Comparison of ENCODE assay signal across 8 mouse cellular contexts in the genomic region with DNA sequence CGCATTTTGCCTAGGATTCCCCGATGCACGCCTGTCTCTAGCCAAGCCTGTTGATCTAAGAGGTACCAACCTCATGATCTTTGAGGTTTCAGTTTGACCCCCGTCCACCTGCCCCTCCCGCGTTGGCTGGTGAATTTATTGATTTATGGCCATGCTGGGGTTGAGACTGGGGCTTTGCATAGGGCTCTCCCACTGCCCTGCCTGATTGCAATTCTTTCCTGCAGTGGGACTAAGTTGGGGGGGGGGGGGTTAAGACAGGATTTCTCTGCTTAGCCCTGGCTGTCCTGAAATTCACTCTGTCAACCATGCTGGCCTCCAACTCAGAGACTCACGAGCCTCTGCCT. TPM values are rescaled to one million over a fixed set of nuclear protein-coding genes. Genes with fewer than 3 reads are reported as not detected.
A peak's percentile ranks its signal among the peaks of the same experiment; 100 is the strongest.
DNase-seq lines count a peak whose midpoint lies in the region; ATAC-seq and TF ChIP-seq lines count a peak whose summit lies in the region.

No protein-coding gene starts in this region.

- no peak overlapping the region for H3K27ac ChIP-seq in spleen, adult 2 months (ENCODE audit: insufficient read depth, low read length)
- H3K27ac ChIP-seq in liver, embryonic 12.5 days = peak overlapping the region; percentile 64
- 0 out of 2 replicates have a peak overlapping the region, but pooled peaks have one; percentile 41 for H3K27ac ChIP-seq in stomach, postnatal 0 days (replicated peaks)

- WGBS in spleen, adult 2 months = 13% methylated on average over 7 of the region's 7 CpGs
- 15% methylated on average over 7 of the region's 7 CpGs for WGBS in liver, embryonic 12.5 days (ENCODE audit: insufficient replicate concordance)
- WGBS in stomach, postnatal 0 days = 9% methylated on average over 7 of the region's 7 CpGs

- H3K27me3 ChIP-seq in erythroblast, embryonic 14.5 days (ENCODE audit: control insufficient read depth) = no peaks in the 10 kb centered on the region
- H3K27me3 ChIP-seq in spleen, adult 2 months (ENCODE audit: control insufficient read depth, insufficient read depth, low read length) = no peaks in the 10 kb centered on the region
- H3K27me3 ChIP-seq in liver, embryonic 12.5 days (replicated peaks) = no peaks in the 10 kb centered on the region
- no peaks in the 10 kb centered on the region for H3K27me3 ChIP-seq in stomach, postnatal 0 days (ENCODE audit: control insufficient read depth, insufficient read depth, low read length)

- ATAC-seq in erythroblast, adult 5-6 weeks (replicated peaks; ENCODE audit: low FRiP score, poor library complexity, severe bottlenecking) = no peak
- ATAC-seq in liver, embryonic 12.5 days = no peak
- no peak for ATAC-seq in stomach, postnatal 0 days (ENCODE audit: low FRiP score, low TSS enrichment)

- peak overlapping the region; percentile 57 for H3K4me3 ChIP-seq in erythroblast, embryonic 14.5 days (replicated peaks)
- peak overlapping the region; percentile 43; the same call in 1 of the 2 replicates for H3K4me3 ChIP-seq in spleen, adult 2 months (ENCODE audit: extremely low read depth, insufficient read depth, insufficient read length)
- H3K4me3 ChIP-seq in liver, embryonic 12.5 days = peak overlapping the region; percentile 49
- H3K4me3 ChIP-seq in stomach, postnatal 0 days (ENCODE audit: low read depth, low read length) = peak overlapping the region; percentile 35

- H3K4me1 ChIP-seq in erythroblast, embryonic 14.5 days (ENCODE audit: control insufficient read depth) = peaks cover 50% of the 10 kb centered on the region
- H3K4me1 ChIP-seq in spleen, adult 2 months (ENCODE audit: control insufficient read depth, insufficient read depth, insufficient read length) = peaks cover 8% of the 10 kb centered on the region; the same call in 1 of the 2 replicates
- H3K4me1 ChIP-seq in liver, embryonic 12.5 days = peaks cover 58% of the 10 kb centered on the region
- H3K4me1 ChIP-seq in stomach, postnatal 0 days (replicated peaks; ENCODE audit: control insufficient read depth, insufficient read depth) = 0 out of 2 replicates have a peak, but pooled peaks cover 2% of the 10 kb centered on the region

- no peak for DNase-seq in spleen, adult 2 months (ENCODE audit: low read depth in 1 of 2, low spot score in 2 of 2)
- no peak for DNase-seq in spleen, postnatal 14 days (ENCODE audit: low spot score in 2 of 2)
- DNase-seq in stomach, postnatal 0 days (ENCODE audit: low spot score) = no peak
- no peak for DNase-seq in gastrocnemius, postnatal 25 days
- no peak for DNase-seq in Muller cell, postnatal 12 days (ENCODE audit: inconsistent ontology term)

- H3K9me3 ChIP-seq in erythroblast, embryonic 14.5 days (ENCODE audit: control insufficient read depth, low read length) = peaks cover 11% of the 10 kb centered on the region
- H3K9me3 ChIP-seq in liver, embryonic 12.5 days (replicated peaks) = no peaks in the 10 kb centered on the region
- no peaks in the 10 kb centered on the region for H3K9me3 ChIP-seq in stomach, postnatal 0 days (ENCODE audit: control insufficient read depth, low read length)

- peak overlapping the region; percentile 45; the same call in 1 of the 2 replicates for H3K9ac ChIP-seq in liver, embryonic 12.5 days
- H3K9ac ChIP-seq in stomach, postnatal 0 days (ENCODE audit: low read length) = 0 out of 2 replicates have a peak overlapping the region, but pooled peaks have one; percentile 8

- H3K36me3 ChIP-seq in erythroblast, embryonic 14.5 days (ENCODE audit: control insufficient read depth) = peaks cover 18% of the 10 kb centered on the region
- peaks cover 6% of the 10 kb centered on the region for H3K36me3 ChIP-seq in spleen, adult 2 months (ENCODE audit: control insufficient read depth, insufficient read depth, low read length)
- H3K36me3 ChIP-seq in liver, embryonic 12.5 days = peaks cover 18% of the 10 kb centered on the region
- H3K36me3 ChIP-seq in stomach, postnatal 0 days (ENCODE audit: control insufficient read depth, insufficient read depth, low read length) = 0 out of 2 replicates have a peak, but pooled peaks cover 4% of the 10 kb centered on the region

- no peak for TF ChIP-seq CTCF in spleen, adult 2 months (IDR thresholded peaks at IDR 0.05; ENCODE audit: extremely low read depth, insufficient read depth, insufficient read length, insufficient replicate concordance)
- TF ChIP-seq CTCF in stomach, postnatal 0 days (IDR thresholded peaks at IDR 0.05; ENCODE audit: low read depth) = no peak

- no peak for TF ChIP-seq POLR2A in spleen, adult 2 months (IDR thresholded peaks at IDR 0.05; ENCODE audit: low read depth, low read length)

- peak overlapping the region; percentile 78 for H3K4me2 ChIP-seq in liver, embryonic 12.5 days
- peak overlapping the region; percentile 53 for H3K4me2 ChIP-seq in stomach, postnatal 0 days (replicated peaks; ENCODE audit: low read depth)

- no peak for TF ChIP-seq EP300 in stomach, postnatal 0 days (optimal IDR thresholded peaks at IDR 0.05)

RNA-seq across cellular contexts. Expression of a gene that starts 13.8 kb away (rescaled TPM):
- 4.2 and 5.2 TPM in 2 replicates for polyA plus RNA-seq in erythroblast, embryonic 14.5 days (2012)
- 4.6 and 6.9 TPM in 2 replicates for total RNA-seq in erythroblast, adult 5-6 weeks (2015; ENCODE audit: low replicate concordance)
- total RNA-seq in erythroblast, adult 5-6 weeks (2017; ENCODE audit: low replicate concordance) = 6.8 and 8.9 TPM in 2 replicates
- polyA plus RNA-seq in spleen, adult 2 months (2012; rRNA removed) = 55.4 and 78.4 TPM in 2 replicates
- polyA plus RNA-seq in liver, embryonic 12.5 days (2016; fragmentation: Nextera tagmentation; extraction: Ambion mirVana) = 39.8 and 41.6 TPM in 2 replicates
- polyA plus RNA-seq in stomach, postnatal 0 days (2015; fragmentation: Nextera tagmentation; extraction: Ambion mirVana) = 37.2 and 40.8 TPM in 2 replicates
- 10 to 100 TPM; 55.0 to 56.3 TPM for total RNA-seq in gastrocnemius, postnatal 25 days (2021)

RNA-seq across cellular contexts. Expression of a gene that starts 22.9 kb away (rescaled TPM):
- polyA plus RNA-seq in erythroblast, embryonic 14.5 days (2012) = not detected in 2 replicates
- total RNA-seq in erythroblast, adult 5-6 weeks (2015; ENCODE audit: low replicate concordance) = 1.7 TPM in 1 of 2 replicates, not detected in the other
- 1.1 and 3.2 TPM in 2 replicates for total RNA-seq in erythroblast, adult 5-6 weeks (2017; ENCODE audit: low replicate concordance)
- 12.2 and 21.3 TPM in 2 replicates for polyA plus RNA-seq in spleen, adult 2 months (2012; rRNA removed)
- polyA plus RNA-seq in liver, embryonic 12.5 days (2016; fragmentation: Nextera tagmentation; extraction: Ambion mirVana) = 0.10 and 0.12 TPM in 2 replicates
- 4.7 and 5.0 TPM in 2 replicates for polyA plus RNA-seq in stomach, postnatal 0 days (2015; fragmentation: Nextera tagmentation; extraction: Ambion mirVana)
- total RNA-seq in gastrocnemius, postnatal 25 days (2021) = under 1 TPM; 0.13 to 0.16 TPM

RNA-seq across cellular contexts. Expression of a gene that starts 39.7 kb away (rescaled TPM):
- 25.4 and 30.2 TPM in 2 replicates for polyA plus RNA-seq in erythroblast, embryonic 14.5 days (2012)
- 11.9 TPM in 2 replicates for total RNA-seq in erythroblast, adult 5-6 weeks (2015; ENCODE audit: low replicate concordance)
- total RNA-seq in erythroblast, adult 5-6 weeks (2017; ENCODE audit: low replicate concordance) = 31.9 and 59.8 TPM in 2 replicates
- polyA plus RNA-seq in spleen, adult 2 months (2012; rRNA removed) = 44.8 and 48.4 TPM in 2 replicates
- polyA plus RNA-seq in liver, embryonic 12.5 days (2016; fragmentation: Nextera tagmentation; extraction: Ambion mirVana) = 85.7 and 85.9 TPM in 2 replicates
- polyA plus RNA-seq in stomach, postnatal 0 days (2015; fragmentation: Nextera tagmentation; extraction: Ambion mirVana) = 38.6 and 41.7 TPM in 2 replicates
- 10 to 100 TPM; 60.5 to 63.9 TPM for total RNA-seq in gastrocnemius, postnatal 25 days (2021)

RNA-seq across cellular contexts. Expression of a gene that starts 59.9 kb away (rescaled TPM):
- 0.04 and 0.05 TPM in 2 replicates for polyA plus RNA-seq in erythroblast, embryonic 14.5 days (2012)
- total RNA-seq in erythroblast, adult 5-6 weeks (2015; ENCODE audit: low replicate concordance) = 2.5 and 2.7 TPM in 2 replicates
- 0.77 and 1.1 TPM in 2 replicates for total RNA-seq in erythroblast, adult 5-6 weeks (2017; ENCODE audit: low replicate concordance)
- polyA plus RNA-seq in spleen, adult 2 months (2012; rRNA removed) = 12.4 and 13.1 TPM in 2 replicates
- 2.6 and 2.9 TPM in 2 replicates for polyA plus RNA-seq in liver, embryonic 12.5 days (2016; fragmentation: Nextera tagmentation; extraction: Ambion mirVana)
- polyA plus RNA-seq in stomach, postnatal 0 days (2015; fragmentation: Nextera tagmentation; extraction: Ambion mirVana) = 2.5 and 3.0 TPM in 2 replicates
- 10 to 100 TPM; 44.6 to 46.7 TPM for total RNA-seq in gastrocnemius, postnatal 25 days (2021)
